Mouse (Mus musculus): ENCODE data around the gene Abhd15.

- no peak for TF ChIP-seq CTCF (IDR thresholded peaks at IDR 0.05; ENCODE audit: insufficient read depth, low read length)
- no peak for TF ChIP-seq POLR2A (IDR thresholded peaks at IDR 0.05; ENCODE audit: borderline replicate concordance, extremely low read depth, low read depth, low read length)
These were observed 17.1 kb upstream of the Abhd15 start for GRCm38 (mm10) chr11:77497851-77498250.

Measured in lung, adult 2 months (tissue).